ENCODE assay signal across 8 mouse cellular contexts in genomic region chr11:62538321-62539088, GRCm38 (mm10). TPM values are rescaled to one million over a fixed set of nuclear protein-coding genes. Genes with fewer than 3 reads are reported as not detected.
DNase-seq lines count a peak whose midpoint lies in the region; ATAC-seq and TF ChIP-seq lines count a peak whose summit lies in the region.

No protein-coding gene starts in this region.

- ATAC-seq in intestine, postnatal 0 days = peak; percentile 77
- peak; percentile 81 for ATAC-seq in liver, embryonic 11.5 days (replicated peaks; ENCODE audit: low FRiP score)
- peak; percentile 80 for ATAC-seq in midbrain, postnatal 0 days (ENCODE audit: low FRiP score)

- peak overlapping the region; percentile 87 for H3K4me3 ChIP-seq in embryonic facial prominence, embryonic 10.5 days
- H3K4me3 ChIP-seq in intestine, postnatal 0 days (ENCODE audit: low read depth, low read length) = peak overlapping the region; percentile 84
- H3K4me3 ChIP-seq in liver, embryonic 11.5 days (ENCODE audit: low read depth, low read length) = peak overlapping the region; percentile 82
- H3K4me3 ChIP-seq in midbrain, postnatal 0 days (ENCODE audit: low read depth, low read length) = peak overlapping the region; percentile 85

- H3K36me3 ChIP-seq in embryonic facial prominence, embryonic 10.5 days (replicated peaks) = peaks cover 8% of the 10 kb centered on the region
- peaks cover 6% of the 10 kb centered on the region; the same call in 1 of the 2 replicates for H3K36me3 ChIP-seq in intestine, postnatal 0 days (ENCODE audit: control insufficient read depth, insufficient read depth)
- H3K36me3 ChIP-seq in liver, embryonic 11.5 days (ENCODE audit: control insufficient read depth, insufficient read depth, low read length) = no peaks in the 10 kb centered on the region
- no peaks in the 10 kb centered on the region for H3K36me3 ChIP-seq in midbrain, postnatal 0 days (ENCODE audit: insufficient read depth, low read length)
- no peaks in the 10 kb centered on the region for H3K36me3 ChIP-seq in splenic B cell, adult 2 months (ENCODE audit: control insufficient read depth, insufficient read depth, low read length, poor library complexity, severe bottlenecking)

- H3K9ac ChIP-seq in intestine, postnatal 0 days (ENCODE audit: low read depth, low read length) = peak overlapping the region; percentile 94
- H3K9ac ChIP-seq in liver, embryonic 11.5 days (ENCODE audit: low read depth, low read length) = peak overlapping the region; percentile 87
- H3K9ac ChIP-seq in midbrain, postnatal 0 days (replicated peaks; ENCODE audit: low read length, poor library complexity, severe bottlenecking) = peak overlapping the region; percentile 88

- DNase-seq in 3T3-L1 (ENCODE audit: low read depth, low spot score) = peak; percentile 14
- DNase-seq in adrenal gland, adult 2 months = peak; percentile 81
- peak; percentile 75 for DNase-seq in embryonic facial prominence, embryonic 10.5 days (ENCODE audit: low spot score)
- peak; percentile 95 for DNase-seq in heart, adult 11 months
- peak; percentile 77 for DNase-seq in liver, embryonic 11.5 days (ENCODE audit: low spot score)
- DNase-seq in midbrain, postnatal 0 days (ENCODE audit: low spot score) = peak; percentile 45
- DNase-seq in splenic B cell, adult 2 months (ENCODE audit: low read depth, low spot score) = peak; percentile 51

- H3K9me3 ChIP-seq in embryonic facial prominence, embryonic 10.5 days = no peaks in the 10 kb centered on the region
- H3K9me3 ChIP-seq in intestine, postnatal 0 days (ENCODE audit: control insufficient read depth) = no peaks in the 10 kb centered on the region
- H3K9me3 ChIP-seq in liver, embryonic 11.5 days (ENCODE audit: control insufficient read depth, low read length) = no peaks in the 10 kb centered on the region
- H3K9me3 ChIP-seq in midbrain, postnatal 0 days (ENCODE audit: low read length) = no peaks in the 10 kb centered on the region

- WGBS in embryonic facial prominence, embryonic 10.5 days = under 1% methylated on average over 73 of the region's 73 CpGs
- WGBS in intestine, postnatal 0 days = 1% methylated on average over 70 of the region's 73 CpGs
- under 1% methylated on average over 72 of the region's 73 CpGs for WGBS in liver, embryonic 11.5 days
- under 1% methylated on average over 68 of the region's 73 CpGs for WGBS in midbrain, postnatal 0 days

- H3K4me2 ChIP-seq in intestine, postnatal 0 days (replicated peaks; ENCODE audit: low read depth) = peak overlapping the region; percentile 91
- peak overlapping the region; percentile 80 for H3K4me2 ChIP-seq in liver, embryonic 11.5 days
- H3K4me2 ChIP-seq in midbrain, postnatal 0 days (ENCODE audit: low read depth, low read length, poor library complexity, severe bottlenecking) = peak overlapping the region; percentile 81

- H3K27me3 ChIP-seq in embryonic facial prominence, embryonic 10.5 days (replicated peaks; ENCODE audit: low read depth, poor library complexity, severe bottlenecking) = peaks cover 41% of the 10 kb centered on the region
- no peaks in the 10 kb centered on the region for H3K27me3 ChIP-seq in intestine, postnatal 0 days (replicated peaks; ENCODE audit: control insufficient read depth, insufficient read depth, low read length)
- H3K27me3 ChIP-seq in liver, embryonic 11.5 days (replicated peaks; ENCODE audit: control insufficient read depth, insufficient read depth, low read length) = 0 out of 2 replicates have a peak, but pooled peaks cover 2% of the 10 kb centered on the region
- H3K27me3 ChIP-seq in midbrain, postnatal 0 days (ENCODE audit: insufficient read depth, low read length) = no peaks in the 10 kb centered on the region
- H3K27me3 ChIP-seq in splenic B cell, adult 2 months (ENCODE audit: control insufficient read depth, insufficient read depth, low read length, poor library complexity, severe bottlenecking) = no peaks in the 10 kb centered on the region

- TF ChIP-seq CTCF in intestine, postnatal 0 days (IDR thresholded peaks at IDR 0.05; ENCODE audit: low read depth) = peak; percentile 28; the same call in 1 of the 2 replicates
- TF ChIP-seq CTCF in midbrain, postnatal 0 days (IDR thresholded peaks at IDR 0.05) = peak; percentile 15; the same call in 1 of the 2 replicates

- peak overlapping the region; percentile 93 for H3K27ac ChIP-seq in embryonic facial prominence, embryonic 10.5 days (replicated peaks)
- H3K27ac ChIP-seq in intestine, postnatal 0 days (ENCODE audit: low read depth, low read length) = peak overlapping the region; percentile 96
- peak overlapping the region; percentile 54; the same call in 1 of the 2 replicates for H3K27ac ChIP-seq in liver, embryonic 11.5 days (ENCODE audit: low read depth, low read length)
- H3K27ac ChIP-seq in midbrain, postnatal 0 days (ENCODE audit: low read depth, low read length) = peak overlapping the region; percentile 88

- peaks cover 24% of the 10 kb centered on the region for H3K4me1 ChIP-seq in embryonic facial prominence, embryonic 10.5 days
- H3K4me1 ChIP-seq in intestine, postnatal 0 days (replicated peaks; ENCODE audit: control insufficient read depth, insufficient read depth, low read length) = 0 out of 2 replicates have a peak, but pooled peaks cover 4% of the 10 kb centered on the region
- H3K4me1 ChIP-seq in liver, embryonic 11.5 days (replicated peaks; ENCODE audit: control insufficient read depth, insufficient read depth, low read length) = peaks cover 5% of the 10 kb centered on the region; the same call in 1 of the 2 replicates
- no peaks in the 10 kb centered on the region for H3K4me1 ChIP-seq in midbrain, postnatal 0 days (ENCODE audit: insufficient read depth, low read length)

RNA-seq across cellular contexts. Expression of gene Cenpv, which starts 0.6 kb away (rescaled TPM):
- total RNA-seq in adrenal gland, adult 2 months (2021) = 10 to 100 TPM; 44.1 to 45.8 TPM
- polyA plus RNA-seq in adrenal gland, adult 2 months (2012; rRNA removed) = 46.8 and 58.2 TPM in 2 replicates
- 23.0 and 25.4 TPM in 2 replicates for polyA plus RNA-seq in embryonic facial prominence, embryonic 10.5 days (2016; fragmentation: Nextera tagmentation; extraction: Ambion mirVana)
- 54.9 and 55.2 TPM in 2 replicates for polyA plus RNA-seq in intestine, postnatal 0 days (2015; fragmentation: Nextera tagmentation; extraction: Ambion mirVana)
- polyA plus RNA-seq in liver, embryonic 11.5 days (2014; fragmentation: Nextera tagmentation; extraction: Ambion mirVana) = 34.3 and 38.4 TPM in 2 replicates
- 58.0 and 63.2 TPM in 2 replicates for total RNA-seq in midbrain, postnatal 0 days (2014; rRNA removed)
- polyA plus RNA-seq in midbrain, postnatal 0 days (2015; fragmentation: Nextera tagmentation; extraction: Ambion mirVana) = 30.1 and 32.9 TPM in 2 replicates

RNA-seq across cellular contexts. Expression of gene Ubb, which starts 12.5 kb away (rescaled TPM):
- 1,000 to 10,000 TPM; 1,385 to 1,758 TPM for total RNA-seq in adrenal gland, adult 2 months (2021)
- polyA plus RNA-seq in adrenal gland, adult 2 months (2012; rRNA removed) = 1,114 and 1,206 TPM in 2 replicates
- polyA plus RNA-seq in embryonic facial prominence, embryonic 10.5 days (2016; fragmentation: Nextera tagmentation; extraction: Ambion mirVana) = 3,487 and 3,558 TPM in 2 replicates
- polyA plus RNA-seq in intestine, postnatal 0 days (2015; fragmentation: Nextera tagmentation; extraction: Ambion mirVana) = 2,405 and 2,440 TPM in 2 replicates
- 2,001 and 2,023 TPM in 2 replicates for polyA plus RNA-seq in liver, embryonic 11.5 days (2014; fragmentation: Nextera tagmentation; extraction: Ambion mirVana)
- 1,443 and 2,095 TPM in 2 replicates for total RNA-seq in midbrain, postnatal 0 days (2014; rRNA removed)
- polyA plus RNA-seq in midbrain, postnatal 0 days (2015; fragmentation: Nextera tagmentation; extraction: Ambion mirVana) = 4,479 and 4,841 TPM in 2 replicates

RNA-seq across cellular contexts. Expression of gene Trpv2, which starts 35.8 kb away (rescaled TPM):
- 1 to 10 TPM; 2.7 to 4.2 TPM for total RNA-seq in adrenal gland, adult 2 months (2021)
- 2.7 and 3.9 TPM in 2 replicates for polyA plus RNA-seq in adrenal gland, adult 2 months (2012; rRNA removed)
- 2.6 and 3.8 TPM in 2 replicates for polyA plus RNA-seq in embryonic facial prominence, embryonic 10.5 days (2016; fragmentation: Nextera tagmentation; extraction: Ambion mirVana)
- 6.0 and 6.3 TPM in 2 replicates for polyA plus RNA-seq in intestine, postnatal 0 days (2015; fragmentation: Nextera tagmentation; extraction: Ambion mirVana)
- 9.7 and 10.9 TPM in 2 replicates for polyA plus RNA-seq in liver, embryonic 11.5 days (2014; fragmentation: Nextera tagmentation; extraction: Ambion mirVana)
- 55.4 and 62.0 TPM in 2 replicates for total RNA-seq in midbrain, postnatal 0 days (2014; rRNA removed)
- polyA plus RNA-seq in midbrain, postnatal 0 days (2015; fragmentation: Nextera tagmentation; extraction: Ambion mirVana) = 31.0 and 32.9 TPM in 2 replicates

Comparison
In these comparisons a context has a peak if more than half of its experiments do, and no peak if none do; other contexts are left out.
1. Peak in every context shown above with its lines: DNase-seq, ATAC-seq, H3K4me3 ChIP-seq and H3K27ac ChIP-seq.
2. DNase-seq: peak in every context shown above with its lines; median percentile 95 in heart, adult 11 months; 81 in adrenal gland, adult 2 months; 77 in liver, embryonic 11.5 days; 75 in embryonic facial prominence, embryonic 10.5 days; 51 in splenic B cell, adult 2 months; 45 in midbrain, postnatal 0 days; 14 in 3T3-L1.